Mouse (Mus musculus) embryonic facial prominence, embryonic 11.5 days (tissue): Measurements from ENCODE around the gene Abca4. TPM values are rescaled to one million over a fixed set of nuclear protein-coding genes. Genes with fewer than 3 reads are reported as not detected.
"Not testable (repeated sequence)": the region's sequence is repeated elsewhere in the genome, so short reads cannot be mapped to it uniquely, and the experiment has no call there.

Experiments
- ATAC-seq: fragments of 200-750 bp; cut with Nextera tagmentation; replicated peaks from 2 replicates; pipeline ENCODE4 v1.8.0; 2017; ENCODE audit warnings: low read depth; ENCODE audit not compliant: insufficient number of reproducible peaks, low FRiP score, low TSS enrichment
- DNase-seq: peaks from one replicate; pipeline ENCODE4 v3.0.0-alpha.2; 2015; ENCODE audit warnings: low spot score
- H3K27ac ChIP-seq: fragments of 300-500 bp; sonication (generic); replicated peaks from 2 replicates; pipeline ENCODE4 v1.5.1; 2014; ENCODE audit warnings: mild to moderate bottlenecking, low read depth, low read length, control low read depth
- H3K27me3 ChIP-seq: fragments of 300-500 bp; sonication (generic); 2 replicates; pipeline ENCODE4 v1.6.1; 2014; ENCODE audit warnings: mild to moderate bottlenecking, low read length, moderate library complexity, mixed read lengths; ENCODE audit not compliant: control insufficient read depth, insufficient read depth
- H3K36me3 ChIP-seq: fragments of 300-500 bp; sonication (generic); replicated peaks from 2 replicates; pipeline ENCODE4 v1.6.1; 2014; ENCODE audit warnings: low read depth, mild to moderate bottlenecking, low read length, moderate library complexity, mixed read lengths; ENCODE audit not compliant: control insufficient read depth, insufficient read depth
- H3K4me1 ChIP-seq: fragments of 300-500 bp; sonication (generic); 2 replicates; pipeline ENCODE4 v1.6.1; 2014; ENCODE audit warnings: low read length, mixed read lengths; ENCODE audit not compliant: control insufficient read depth, insufficient read depth
- H3K4me2 ChIP-seq: fragments of 300-500 bp; sonication (generic); 2 replicates; pipeline ENCODE4 v1.6.1; 2014; ENCODE audit warnings: low read depth, mild to moderate bottlenecking, control low read depth, low read length, moderate library complexity
- H3K4me3 ChIP-seq: fragments of 300-500 bp; sonication (generic); 2 replicates; pipeline ENCODE4 v1.5.1; 2014; ENCODE audit warnings: low read depth, low read length, control low read depth
- H3K9ac ChIP-seq: fragments of 300-500 bp; sonication (generic); replicated peaks from 2 replicates; pipeline ENCODE4 v1.6.1; 2014; ENCODE audit warnings: mild to moderate bottlenecking, control low read depth, low read length
- H3K9me3 ChIP-seq: fragments of 300-500 bp; sonication (generic); replicated peaks from 2 replicates; pipeline ENCODE4 v1.6.1; 2016; ENCODE audit warnings: mild to moderate bottlenecking, low read length, inconsistent platforms, mixed read lengths; ENCODE audit not compliant: control insufficient read depth
- whole genome bisulfite sequencing: fragments of 180-500 bp; shearing (Covaris S2); extraction: QIAGEN DNeasy Blood & Tissue Kit; methylation state at CpG from one replicate; pipeline ENCODE4 v1.1.7; 2014; 5-methylcytosine and 5-hydroxymethylcytosine counted together
- polyA plus RNA-seq: library from polyadenylated mRNA; unstranded; fragments of >200 nt; fragmentation: Nextera tagmentation; extraction: Ambion mirVana; gene quantifications from 2 replicates; pipeline ENCODE4 v1.2.1, GENCODE M21; 2014

Abca4 gene
- polyA plus RNA-seq, 1 experiment from 2014 or later = 1.9 TPM

- Histone ChIP-seq H3K9me3 (no peaks in the 10 kb centered on the region), H3K27me3 (no peaks in the 10 kb centered on the region), H3K36me3 (no peaks in the 10 kb centered on the region), H3K4me3 (no peak overlapping the region), H3K4me2 (no peak overlapping the region), H3K27ac (no peak overlapping the region), H3K9ac (no peak overlapping the region), H3K4me1 (no peaks in the 10 kb centered on the region; the same call in 1 of the 2 replicates)
- no peak for ATAC-seq
- WGBS = 81% methylated on average over 6 of the region's 6 CpGs
- no peak for DNase-seq
Measured at GRCm38 (mm10) chr3:122079172-122079571, 34.9 kb downstream of the Abca4 start.

GRCm38 (mm10) chr3:122081634-122082033 lies 37.4 kb downstream of the Abca4 start:
- not testable (repeated sequence) for H3K9me3 ChIP-seq, H3K27ac ChIP-seq, H3K4me1 ChIP-seq, H3K36me3 ChIP-seq, H3K4me3 ChIP-seq, DNase-seq, H3K27me3 ChIP-seq, H3K9ac ChIP-seq, H3K4me2 ChIP-seq, ATAC-seq
- WGBS = 90% methylated on average over 8 of the region's 8 CpGs

DNA sequence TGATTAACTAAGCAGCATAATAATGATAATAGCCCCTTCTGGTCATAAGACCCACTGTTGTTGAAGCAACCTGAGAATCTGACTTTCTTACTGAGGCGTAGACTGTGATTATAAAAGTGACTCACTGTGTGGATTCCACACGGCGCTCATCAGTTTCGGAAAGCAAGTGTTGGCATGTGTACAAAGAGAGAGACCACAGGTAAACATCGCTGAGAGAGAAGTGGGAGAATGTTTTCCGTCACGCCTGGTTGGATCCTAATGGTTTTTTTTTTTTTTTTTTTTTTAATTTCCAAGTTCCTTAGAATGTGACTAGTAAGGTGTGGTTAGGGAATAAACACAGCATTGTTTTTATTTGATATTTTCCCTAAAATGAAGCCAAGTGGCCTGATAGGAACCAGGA lies 38.1 kb downstream of the Abca4 start:
- Histone ChIP-seq H3K4me1 (no peaks in the 10 kb centered on the region), H3K9ac (no peak overlapping the region), H3K4me2 (no peak overlapping the region), H3K27me3 (no peaks in the 10 kb centered on the region), H3K36me3 (no peaks in the 10 kb centered on the region), H3K27ac (no peak overlapping the region), H3K9me3 (no peaks in the 10 kb centered on the region), H3K4me3 (no peak overlapping the region)
- ATAC-seq (no peak), DNase-seq (no peak)
- 87% methylated on average over 7 of the region's 7 CpGs for WGBS

- Histone ChIP-seq H3K4me2 (no peak overlapping the region), H3K4me1 (no peaks in the 10 kb centered on the region), H3K27me3 (no peaks in the 10 kb centered on the region), H3K36me3 (no peaks in the 10 kb centered on the region), H3K27ac (no peak overlapping the region), H3K9me3 (no peaks in the 10 kb centered on the region), H3K4me3 (no peak overlapping the region), H3K9ac (no peak overlapping the region)
- DNase-seq (no peak), ATAC-seq (0 out of 2 replicates have a peak, but pooled peaks have one; percentile 24)
- WGBS = 36% methylated on average over 18 of the region's 18 CpGs
Measured at GRCm38 (mm10) chr3:122085157-122085989, 41.1 kb downstream of the Abca4 start.

DNA sequence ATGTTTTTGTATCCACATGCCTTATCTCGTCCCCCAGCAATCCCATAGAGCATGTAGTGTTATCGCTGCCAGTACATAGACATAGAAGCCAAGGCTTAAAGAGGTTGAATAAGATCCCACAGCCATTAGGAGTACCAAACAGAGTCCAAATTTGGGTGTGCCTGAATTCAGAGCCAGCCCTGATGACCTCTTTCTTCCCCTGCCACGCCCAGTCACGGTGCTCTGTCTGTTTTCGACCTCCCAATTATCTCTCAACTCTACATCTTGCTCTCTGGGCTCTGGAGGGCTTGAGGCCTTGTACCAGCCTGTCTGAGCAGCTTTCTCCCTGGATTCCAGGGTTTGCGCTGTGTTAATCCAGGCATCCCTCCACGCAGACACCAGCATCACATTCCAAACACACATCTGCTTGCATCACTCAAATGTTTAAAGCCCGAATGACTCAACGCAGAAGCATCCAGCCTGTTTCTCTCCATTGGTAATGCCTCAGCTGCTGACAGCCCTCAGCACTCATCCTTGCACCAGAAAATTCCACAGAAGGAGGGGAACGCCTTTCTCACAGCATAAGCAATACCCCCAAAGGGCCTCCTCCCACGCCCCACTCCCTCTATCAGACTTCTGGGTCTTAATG lies 43.9 kb downstream of the Abca4 start:
- WGBS = 78% methylated on average over 11 of the region's 11 CpGs
- Histone ChIP-seq H3K27ac (no peak overlapping the region), H3K9me3 (no peaks in the 10 kb centered on the region), H3K4me2 (no peak overlapping the region; the same call in 1 of the 2 replicates), H3K4me1 (no peaks in the 10 kb centered on the region), H3K36me3 (no peaks in the 10 kb centered on the region), H3K4me3 (no peak overlapping the region), H3K9ac (no peak overlapping the region), H3K27me3 (no peaks in the 10 kb centered on the region)
- peak; percentile 25 for DNase-seq
- ATAC-seq = no peak; the same call in 1 of the 2 replicates

DNA sequence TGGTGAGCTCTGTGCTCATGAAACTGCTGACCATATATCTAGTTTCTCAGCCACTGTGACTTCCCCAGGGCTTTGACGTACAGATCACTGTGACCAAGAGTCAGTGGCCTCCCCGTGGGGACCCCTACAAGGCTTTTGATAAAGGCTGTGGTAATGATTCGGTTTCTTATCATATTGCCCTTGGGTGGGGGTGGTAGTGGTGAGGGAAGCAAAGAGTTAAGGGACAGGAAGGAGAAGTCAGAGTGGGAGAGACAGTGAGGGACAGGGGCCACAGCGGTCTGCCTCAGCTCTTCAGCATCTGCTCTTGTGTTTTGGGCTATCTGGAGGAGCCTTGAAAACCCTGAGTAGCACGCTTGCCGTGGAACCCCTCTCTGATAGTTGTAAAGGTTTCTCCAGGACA lies 46.1 kb downstream of the Abca4 start:
- no peak overlapping the region for H3K9ac ChIP-seq
- no peaks in the 10 kb centered on the region for H3K36me3 ChIP-seq
- H3K4me1 ChIP-seq = no peaks in the 10 kb centered on the region
- ATAC-seq (no peak), DNase-seq (no peak)
- no peaks in the 10 kb centered on the region for H3K9me3 ChIP-seq
- H3K27ac ChIP-seq = no peak overlapping the region
- WGBS = 82% methylated on average over 6 of the region's 6 CpGs
- no peak overlapping the region for H3K4me2 ChIP-seq
- H3K4me3 ChIP-seq = no peak overlapping the region
- H3K27me3 ChIP-seq = no peaks in the 10 kb centered on the region

DNA sequence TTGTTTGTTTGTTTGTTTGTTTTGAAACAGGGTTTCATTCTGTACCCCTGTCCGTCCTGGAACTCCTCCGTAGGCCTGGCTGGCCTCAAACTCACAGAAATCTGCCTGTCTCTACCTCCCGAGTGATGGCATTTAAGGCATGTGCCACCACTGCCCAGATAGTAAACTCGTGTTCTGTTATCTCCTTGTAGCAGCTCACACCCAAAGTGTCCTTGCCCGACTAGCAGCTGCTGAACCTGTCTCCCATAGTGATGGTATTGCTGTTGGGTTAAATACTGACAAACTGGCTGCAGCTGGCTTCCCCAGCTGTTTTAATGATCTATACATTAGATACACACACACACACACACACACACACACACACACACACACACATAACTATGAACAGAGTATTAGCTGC lies 55.5 kb downstream of the Abca4 start:
- Histone ChIP-seq H3K4me1 (no peaks in the 10 kb centered on the region; the same call in 1 of the 2 replicates), H3K9ac (no peak overlapping the region), H3K36me3 (no peaks in the 10 kb centered on the region), H3K4me3 (no peak overlapping the region), H3K27me3 (no peaks in the 10 kb centered on the region), H3K4me2 (no peak overlapping the region), H3K27ac (no peak overlapping the region), H3K9me3 (no peaks in the 10 kb centered on the region)
- WGBS = 79% methylated on average over 5 of the region's 5 CpGs
- ATAC-seq (no peak), DNase-seq (no peak)

GRCm38 (mm10) chr3:122102091-122102490 lies 57.8 kb downstream of the Abca4 start:
- Histone ChIP-seq H3K27me3 (no peaks in the 10 kb centered on the region), H3K4me2 (no peak overlapping the region), H3K27ac (no peak overlapping the region), H3K9ac (no peak overlapping the region), H3K36me3 (no peaks in the 10 kb centered on the region), H3K4me1 (no peaks in the 10 kb centered on the region; the same call in 1 of the 2 replicates), H3K4me3 (no peak overlapping the region), H3K9me3 (no peaks in the 10 kb centered on the region)
- ATAC-seq (no peak), DNase-seq (no peak)
- WGBS = 63% methylated on average over 7 of the region's 7 CpGs
